Mouse (Mus musculus): ENCODE data around the gene Astn1. TPM values are rescaled to one million over a fixed set of nuclear protein-coding genes. Genes with fewer than 3 reads are reported as not detected.
A peak's percentile ranks its signal among the peaks of the same experiment; 100 is the strongest.

The Astn1 gene
- polyA plus RNA-seq, 1 experiment from 2014 or later, result 32.0 TPM

- no peaks in the 10 kb centered on the region for H3K9me3 ChIP-seq
- peaks cover 20% of the 10 kb centered on the region for H3K4me1 ChIP-seq (replicated peaks)
- H3K27me3 ChIP-seq, result no peaks in the 10 kb centered on the region
- no peak overlapping the region for H3K4me2 ChIP-seq
- 20% methylated on average over 3 of the region's 3 CpGs for WGBS
- peak; percentile 34; the same call in 1 of the 2 replicates for ATAC-seq (ENCODE audit: low FRiP score)
- H3K27ac ChIP-seq, result peak overlapping the region; percentile 61
- H3K9ac ChIP-seq, result no peak overlapping the region
- H3K4me3 ChIP-seq, result no peak overlapping the region
- peaks cover 4% of the 10 kb centered on the region; the same call in 1 of the 2 replicates for H3K36me3 ChIP-seq
Measured at GRCm38 (mm10) chr1:158547592-158548211, 185.6 kb downstream of the Astn1 start.

GRCm38 (mm10) chr1:158548319-158548718 lies 186.2 kb downstream of the Astn1 start:
- Histone ChIP-seq H3K27me3 (no peaks in the 10 kb centered on the region), H3K4me2 (no peak overlapping the region), H3K9ac (no peak overlapping the region), H3K36me3 (peaks cover 4% of the 10 kb centered on the region; the same call in 1 of the 2 replicates), H3K27ac (peak overlapping the region; percentile 61; the same call in 1 of the 2 replicates), H3K4me3 (no peak overlapping the region), H3K9me3 (no peaks in the 10 kb centered on the region), H3K4me1 (replicated peaks) (peaks cover 20% of the 10 kb centered on the region)
- WGBS, result 81% methylated on average over 8 of the region's 8 CpGs
- no peak for ATAC-seq (ENCODE audit: low FRiP score)

GRCm38 (mm10) chr1:158549616-158550015 lies 187.5 kb downstream of the Astn1 start:
- ATAC-seq (ENCODE audit: low FRiP score), result no peak
- no peak overlapping the region for H3K4me2 ChIP-seq
- no peak overlapping the region for H3K27ac ChIP-seq
- H3K36me3 ChIP-seq, result peaks cover 4% of the 10 kb centered on the region; the same call in 1 of the 2 replicates
- H3K4me3 ChIP-seq, result no peak overlapping the region
- no peaks in the 10 kb centered on the region for H3K9me3 ChIP-seq
- no peaks in the 10 kb centered on the region for H3K27me3 ChIP-seq
- peaks cover 32% of the 10 kb centered on the region for H3K4me1 ChIP-seq (replicated peaks)
- 95% methylated on average over 2 of the region's 2 CpGs for WGBS
- no peak overlapping the region for H3K9ac ChIP-seq

- peaks cover 4% of the 10 kb centered on the region; the same call in 1 of the 2 replicates for H3K36me3 ChIP-seq
- WGBS, result 17% methylated on average over 6 of the region's 6 CpGs
- H3K4me1 ChIP-seq (replicated peaks), result peaks cover 33% of the 10 kb centered on the region
- H3K9me3 ChIP-seq, result no peaks in the 10 kb centered on the region
- H3K4me3 ChIP-seq, result no peak overlapping the region
- H3K27ac ChIP-seq, result no peak overlapping the region
- no peak overlapping the region for H3K4me2 ChIP-seq
- H3K27me3 ChIP-seq, result no peaks in the 10 kb centered on the region
- no peak for ATAC-seq (ENCODE audit: low FRiP score)
- H3K9ac ChIP-seq, result no peak overlapping the region
Measured at GRCm38 (mm10) chr1:158551951-158552350, 189.9 kb downstream of the Astn1 start.

- no peaks in the 10 kb centered on the region for H3K27me3 ChIP-seq
- H3K4me1 ChIP-seq (replicated peaks), result peaks cover 22% of the 10 kb centered on the region
- H3K9me3 ChIP-seq, result no peaks in the 10 kb centered on the region
- H3K9ac ChIP-seq, result no peak overlapping the region
- 79% methylated on average over 6 of the region's 6 CpGs for WGBS
- no peak overlapping the region for H3K4me2 ChIP-seq
- ATAC-seq (ENCODE audit: low FRiP score), result no peak
- no peak overlapping the region for H3K27ac ChIP-seq
- no peak overlapping the region for H3K4me3 ChIP-seq
- H3K36me3 ChIP-seq, result peaks cover 5% of the 10 kb centered on the region; the same call in 1 of the 2 replicates
Measured at GRCm38 (mm10) chr1:158553341-158553740, 191.3 kb downstream of the Astn1 start.

- Histone ChIP-seq H3K36me3 (0 out of 2 replicates have a peak, but pooled peaks cover 3% of the 10 kb centered on the region), H3K4me2 (no peak overlapping the region), H3K27ac (peak overlapping the region; percentile 67; the same call in 1 of the 2 replicates), H3K4me1 (replicated peaks) (peaks cover 22% of the 10 kb centered on the region), H3K9ac (peak overlapping the region; percentile 29; the same call in 1 of the 2 replicates), H3K27me3 (no peaks in the 10 kb centered on the region), H3K9me3 (no peaks in the 10 kb centered on the region), H3K4me3 (no peak overlapping the region)
- WGBS, result 8% methylated on average over 6 of the region's 6 CpGs
- peak; percentile 77 for ATAC-seq (ENCODE audit: low FRiP score)
Measured at GRCm38 (mm10) chr1:158554020-158554505, 192.0 kb downstream of the Astn1 start.

GRCm38 (mm10) chr1:158573168-158573567 lies 211.1 kb downstream of the Astn1 start:
- H3K4me1 ChIP-seq (replicated peaks), result no peaks in the 10 kb centered on the region
- H3K4me2 ChIP-seq, result no peak overlapping the region
- no peaks in the 10 kb centered on the region for H3K27me3 ChIP-seq
- no peaks in the 10 kb centered on the region for H3K9me3 ChIP-seq
- H3K4me3 ChIP-seq, result no peak overlapping the region
- no peak overlapping the region for H3K9ac ChIP-seq
- 95% methylated on average over 5 of the region's 5 CpGs for WGBS
- no peak for ATAC-seq (ENCODE audit: low FRiP score)
- no peak overlapping the region for H3K27ac ChIP-seq
- peaks cover 28% of the 10 kb centered on the region for H3K36me3 ChIP-seq

- Histone ChIP-seq H3K36me3 (peaks cover 31% of the 10 kb centered on the region), H3K27me3 (no peaks in the 10 kb centered on the region), H3K4me1 (replicated peaks) (no peaks in the 10 kb centered on the region), H3K9me3 (no peaks in the 10 kb centered on the region), H3K4me2 (no peak overlapping the region), H3K4me3 (no peak overlapping the region), H3K27ac (no peak overlapping the region), H3K9ac (no peak overlapping the region)
- no peak for ATAC-seq (ENCODE audit: low FRiP score)
- 94% methylated on average over 7 of the region's 7 CpGs for WGBS
Measured at GRCm38 (mm10) chr1:158573597-158573996, 211.5 kb downstream of the Astn1 start.

- H3K27ac ChIP-seq, result no peak overlapping the region
- WGBS, result 60% methylated on average over 1 of the region's 1 CpGs
Measured at GRCm38 (mm10) chr1:158575997-158576396, 213.9 kb downstream of the Astn1 start.

GRCm38 (mm10) chr1:158581806-158582205 lies 219.7 kb downstream of the Astn1 start:
- Histone ChIP-seq H3K4me3 (no peak overlapping the region), H3K4me2 (no peak overlapping the region), H3K36me3 (peaks cover 31% of the 10 kb centered on the region), H3K27ac (no peak overlapping the region), H3K9ac (no peak overlapping the region), H3K27me3 (no peaks in the 10 kb centered on the region), H3K9me3 (no peaks in the 10 kb centered on the region), H3K4me1 (replicated peaks) (no peaks in the 10 kb centered on the region)
- no peak for ATAC-seq (ENCODE audit: low FRiP score)

More at GRCm38 (mm10) chr1:158575997-158576396, 213.9 kb downstream of the Astn1 start:
- Histone ChIP-seq H3K4me3 (no peak overlapping the region), H3K4me2 (no peak overlapping the region), H3K9ac (no peak overlapping the region), H3K36me3 (peaks cover 44% of the 10 kb centered on the region), H3K27me3 (no peaks in the 10 kb centered on the region), H3K4me1 (replicated peaks) (no peaks in the 10 kb centered on the region), H3K9me3 (no peaks in the 10 kb centered on the region)
- ATAC-seq (ENCODE audit: low FRiP score), result no peak

- no peaks in the 10 kb centered on the region for H3K4me1 ChIP-seq (replicated peaks)
- H3K9me3 ChIP-seq, result no peaks in the 10 kb centered on the region
- H3K4me3 ChIP-seq, result no peak overlapping the region
- 70% methylated on average over 3 of the region's 3 CpGs for WGBS
- H3K36me3 ChIP-seq, result peaks cover 30% of the 10 kb centered on the region
- no peak for ATAC-seq (ENCODE audit: low FRiP score)
- H3K27ac ChIP-seq, result no peak overlapping the region
- no peak overlapping the region for H3K4me2 ChIP-seq
- no peaks in the 10 kb centered on the region for H3K27me3 ChIP-seq
- no peak overlapping the region for H3K9ac ChIP-seq
Measured at GRCm38 (mm10) chr1:158588903-158589302, 226.8 kb downstream of the Astn1 start.

GRCm38 (mm10) chr1:158596726-158597448 lies 234.8 kb downstream of the Astn1 start:
- 0 out of 2 replicates have a peak, but pooled peaks cover 6% of the 10 kb centered on the region for H3K4me1 ChIP-seq (replicated peaks)
- H3K9ac ChIP-seq, result no peak overlapping the region
- no peak overlapping the region for H3K4me3 ChIP-seq
- no peak overlapping the region for H3K27ac ChIP-seq
- ATAC-seq (ENCODE audit: low FRiP score), result peak; percentile 36; the same call in 1 of the 2 replicates
- WGBS, result 43% methylated on average over 16 of the region's 16 CpGs
- no peaks in the 10 kb centered on the region for H3K9me3 ChIP-seq
- H3K4me2 ChIP-seq, result no peak overlapping the region
- no peaks in the 10 kb centered on the region for H3K27me3 ChIP-seq
- H3K36me3 ChIP-seq, result peaks cover 31% of the 10 kb centered on the region
